Mouse (Mus musculus) heart, embryonic 11.5 days (tissue): ENCODE measurements around the gene Arfgap1. TPM values are rescaled to one million over a fixed set of nuclear protein-coding genes. Genes with fewer than 3 reads are reported as not detected.

Experiments
- polyA plus RNA-seq: library from polyadenylated mRNA; unstranded; fragments of >200 nt; fragmentation: Nextera tagmentation; extraction: Ambion mirVana; gene quantifications from 2 replicates; pipeline ENCODE4 v1.2.1, GENCODE M21; 2014

Gene Arfgap1
- polyA plus RNA-seq, 1 experiment from 2014 or later: 68.9 TPM

Other genes with a start within 250 kb of the Arfgap1 start
- 0.41 and 0.96 TPM in 2 replicates for gene Slc17a9, start 242.0 kb upstream of the Arfgap1 start, polyA plus RNA-seq
- not detected in 2 replicates for gene Bhlhe23, start 190.3 kb upstream of the Arfgap1 start, polyA plus RNA-seq
- 39.8 and 43.6 TPM in 2 replicates for gene Ythdf1, start 46.3 kb upstream of the Arfgap1 start, polyA plus RNA-seq
- gene Birc7, start 38.2 kb upstream of the Arfgap1 start, polyA plus RNA-seq: 0.13 TPM in 1 of 2 replicates, not detected in the other
- gene Nkain4, start 12.5 kb upstream of the Arfgap1 start, polyA plus RNA-seq: 29.3 and 34.2 TPM in 2 replicates
- 0.17 and 0.30 TPM in 2 replicates for gene Col20a1, start 19.3 kb downstream of the Arfgap1 start, polyA plus RNA-seq
- 0.28 and 0.70 TPM in 2 replicates for gene Chrna4, start 76.3 kb downstream of the Arfgap1 start, polyA plus RNA-seq
- gene Kcnq2, start 168.1 kb downstream of the Arfgap1 start, polyA plus RNA-seq: 0.17 and 0.30 TPM in 2 replicates
- 4.6 and 5.7 TPM in 2 replicates for gene Eef1a2, start 189.8 kb downstream of the Arfgap1 start, polyA plus RNA-seq
- gene Ppdpf, start 220.0 kb downstream of the Arfgap1 start, polyA plus RNA-seq: 187 and 214 TPM in 2 replicates
- not detected in 2 replicates for gene Ptk6, start 235.6 kb downstream of the Arfgap1 start, polyA plus RNA-seq
- gene Srms, start 246.0 kb downstream of the Arfgap1 start, polyA plus RNA-seq: 0.29 TPM in 1 of 2 replicates, not detected in the other